Mouse (Mus musculus): Measurements from ENCODE around the gene Vwa3b. TPM values are rescaled to one million over a fixed set of nuclear protein-coding genes. Genes with fewer than 3 reads are reported as not detected.

The Vwa3b gene
- polyA plus RNA-seq, 1 experiment from 2014 or later, result 0.80 TPM

DNA sequence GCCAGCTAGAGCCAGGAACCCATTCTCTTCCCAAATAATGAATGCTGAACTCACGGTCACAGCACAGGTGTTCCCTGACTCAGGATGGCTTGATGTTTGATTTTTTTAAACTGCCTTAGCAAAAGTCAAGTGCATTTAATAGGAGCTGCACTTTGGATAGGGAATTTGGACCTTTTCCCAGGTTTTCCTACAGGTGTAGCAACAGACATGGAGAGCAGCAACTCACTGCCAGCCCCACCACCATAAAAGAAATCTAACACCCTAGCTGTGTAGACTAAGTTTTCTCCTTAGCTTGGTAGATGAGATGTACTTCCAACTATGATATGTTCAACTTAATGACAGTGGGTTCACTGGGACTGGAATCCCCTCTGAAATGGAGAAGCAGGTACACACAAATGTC, 1.0 kb upstream of the Vwa3b start:
- no peak for DNase-seq (ENCODE audit: low spot score)

DNA sequence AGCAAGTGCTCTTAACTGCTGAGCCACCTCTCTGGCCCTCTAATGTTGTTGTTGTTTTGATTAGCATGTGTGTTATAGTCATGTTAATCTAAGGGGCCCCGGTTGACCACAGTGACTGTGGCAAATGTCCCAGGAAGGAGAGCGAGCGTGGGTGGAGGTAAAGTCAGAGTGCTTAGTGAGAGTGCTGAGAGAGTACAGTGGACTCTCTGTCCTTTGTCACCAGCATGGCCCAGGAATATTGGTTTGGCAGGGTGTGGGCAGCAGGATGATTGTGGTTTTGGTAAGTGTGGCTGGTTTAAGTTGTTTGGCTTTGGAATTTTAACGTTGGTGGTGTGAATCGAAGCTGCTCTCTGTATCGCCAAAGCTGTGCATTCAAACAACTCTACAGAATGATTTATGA, 470 bp downstream of the Vwa3b start:
- ATAC-seq (ENCODE audit: low FRiP score), result no peak

More for the DNA sequence above, 1.0 kb upstream of the Vwa3b start:
- Histone ChIP-seq H3K4me3 (ENCODE audit: low read depth, low read length) (no peak overlapping the region), H3K4me2 (replicated peaks; ENCODE audit: low read depth, low read length) (no peak overlapping the region), H3K27me3 (ENCODE audit: control insufficient read depth, insufficient read depth, low read length) (no peaks in the 10 kb centered on the region), H3K27ac (ENCODE audit: low read depth, low read length) (no peak overlapping the region), H3K9ac (ENCODE audit: low read depth, low read length) (no peak overlapping the region), H3K36me3 (ENCODE audit: control insufficient read depth, insufficient read depth, low read length) (no peaks in the 10 kb centered on the region), H3K4me1 (replicated peaks; ENCODE audit: control insufficient read depth, insufficient read depth, low read length) (no peaks in the 10 kb centered on the region), H3K9me3 (ENCODE audit: control insufficient read depth, low read length) (no peaks in the 10 kb centered on the region)
- 100% methylated on average over 1 of the region's 1 CpGs for WGBS
- no peak for ATAC-seq (ENCODE audit: low FRiP score)

DNA sequence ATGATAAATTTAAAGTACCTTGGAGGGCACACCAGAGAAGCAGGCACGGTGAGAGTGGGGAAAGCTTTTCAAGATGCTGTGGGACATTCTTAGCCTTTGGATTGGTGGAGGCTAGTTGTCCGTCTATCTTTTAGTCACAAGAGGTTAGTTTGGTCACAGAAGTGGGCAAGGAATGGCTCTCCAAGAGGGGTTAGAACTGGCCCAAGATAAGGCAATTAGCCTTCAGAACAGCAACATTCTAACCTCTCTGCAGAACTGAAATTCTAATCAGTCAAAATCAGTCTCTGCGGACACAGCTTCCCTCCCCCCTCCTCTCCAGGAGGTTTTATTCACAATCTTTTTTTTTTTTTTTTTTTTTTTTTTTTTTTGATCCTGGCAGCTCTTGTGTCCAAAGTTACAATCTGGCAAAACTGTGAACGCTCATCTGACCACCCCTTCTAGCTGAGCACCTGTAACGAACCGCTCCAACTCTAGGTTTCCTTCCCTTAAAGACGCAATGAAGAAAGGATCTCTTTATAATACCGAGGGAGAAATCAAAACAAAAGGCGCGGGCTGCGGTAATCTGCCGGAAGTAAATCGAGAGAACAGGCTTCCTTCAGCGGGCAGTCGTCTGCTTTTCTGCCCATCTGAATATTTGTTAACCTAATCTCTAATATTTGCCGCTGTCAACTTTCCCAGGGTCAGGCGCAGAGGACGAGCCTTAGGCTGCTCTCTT, 2.2 kb downstream of the Vwa3b start:
- no peaks in the 10 kb centered on the region for H3K27me3 ChIP-seq (ENCODE audit: control insufficient read depth, insufficient read depth, low read length)
- H3K36me3 ChIP-seq (ENCODE audit: control insufficient read depth, insufficient read depth, low read length), result no peaks in the 10 kb centered on the region
- H3K4me1 ChIP-seq (replicated peaks; ENCODE audit: control insufficient read depth, insufficient read depth, low read length), result no peaks in the 10 kb centered on the region
- peak overlapping the region; percentile 47 for H3K9ac ChIP-seq (ENCODE audit: low read depth, low read length)
- DNase-seq (ENCODE audit: low spot score) (peak; percentile 14), ATAC-seq (ENCODE audit: low FRiP score) (peak; percentile 26; the same call in 1 of the 2 replicates)
- no peaks in the 10 kb centered on the region for H3K9me3 ChIP-seq (ENCODE audit: control insufficient read depth, low read length)
- no peak overlapping the region for H3K27ac ChIP-seq (ENCODE audit: low read depth, low read length)
- 8% methylated on average over 18 of the region's 18 CpGs for WGBS
- H3K4me2 ChIP-seq (replicated peaks; ENCODE audit: low read depth, low read length), result peak overlapping the region; percentile 80
- peak overlapping the region; percentile 47 for H3K4me3 ChIP-seq (ENCODE audit: low read depth, low read length)

More for the DNA sequence above, 470 bp downstream of the Vwa3b start:
- Histone ChIP-seq H3K36me3 (ENCODE audit: control insufficient read depth, insufficient read depth, low read length) (no peaks in the 10 kb centered on the region), H3K27ac (ENCODE audit: low read depth, low read length) (no peak overlapping the region), H3K4me2 (replicated peaks; ENCODE audit: low read depth, low read length) (no peak overlapping the region), H3K9ac (ENCODE audit: low read depth, low read length) (no peak overlapping the region), H3K9me3 (ENCODE audit: control insufficient read depth, low read length) (no peaks in the 10 kb centered on the region), H3K4me1 (replicated peaks; ENCODE audit: control insufficient read depth, insufficient read depth, low read length) (no peaks in the 10 kb centered on the region), H3K27me3 (ENCODE audit: control insufficient read depth, insufficient read depth, low read length) (no peaks in the 10 kb centered on the region), H3K4me3 (ENCODE audit: low read depth, low read length) (no peak overlapping the region)
- WGBS, result 75% methylated on average over 6 of the region's 6 CpGs
- no peak for DNase-seq (ENCODE audit: low spot score)

DNA sequence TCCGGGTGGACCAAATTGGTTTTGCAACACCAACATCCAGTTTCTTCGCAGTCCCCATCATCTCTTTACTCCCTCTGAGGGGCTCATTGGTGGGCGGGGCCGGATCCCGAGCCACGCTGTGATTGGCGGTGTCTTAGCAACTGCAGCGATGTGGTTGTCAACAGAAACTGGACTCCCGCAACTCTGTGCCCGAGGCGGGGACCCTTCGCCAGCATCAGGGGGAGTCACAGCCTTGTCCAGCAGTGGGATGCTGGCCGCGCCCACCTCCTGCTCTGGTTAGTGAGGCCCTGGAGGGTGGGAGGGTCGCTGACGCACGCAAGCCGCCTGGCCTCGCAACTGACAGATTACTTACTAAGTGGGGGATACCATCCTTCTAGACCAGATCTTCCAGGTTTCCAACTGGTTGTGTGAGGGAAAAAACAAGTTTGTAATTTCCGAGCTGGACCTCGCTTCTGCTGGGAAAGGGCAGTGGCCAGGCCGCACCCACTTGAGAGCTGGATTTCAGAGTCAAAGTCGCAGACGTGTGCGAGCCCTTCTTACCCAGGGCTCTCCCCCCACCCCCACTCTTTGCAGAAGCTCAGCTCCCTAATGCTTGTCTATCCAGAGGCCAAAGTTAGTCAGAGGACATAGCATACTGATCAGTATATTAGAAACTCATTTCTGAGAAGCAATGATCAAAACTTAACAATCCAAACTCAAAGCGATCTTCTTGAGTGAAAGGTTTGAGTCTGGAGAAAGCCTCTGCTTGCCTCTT, 2.9 kb downstream of the Vwa3b start:
- Histone ChIP-seq H3K9ac (ENCODE audit: low read depth, low read length) (peak overlapping the region; percentile 47), H3K4me1 (replicated peaks; ENCODE audit: control insufficient read depth, insufficient read depth, low read length) (no peaks in the 10 kb centered on the region), H3K36me3 (ENCODE audit: control insufficient read depth, insufficient read depth, low read length) (no peaks in the 10 kb centered on the region), H3K27me3 (ENCODE audit: control insufficient read depth, insufficient read depth, low read length) (no peaks in the 10 kb centered on the region), H3K4me2 (replicated peaks; ENCODE audit: low read depth, low read length) (peak overlapping the region; percentile 80), H3K27ac (ENCODE audit: low read depth, low read length) (no peak overlapping the region; the same call in 1 of the 2 replicates), H3K4me3 (ENCODE audit: low read depth, low read length) (peak overlapping the region; percentile 47), H3K9me3 (ENCODE audit: control insufficient read depth, low read length) (no peaks in the 10 kb centered on the region)
- 3% methylated on average over 26 of the region's 26 CpGs for whole genome bisulfite sequencing
- ATAC-seq (ENCODE audit: low FRiP score), result peak; percentile 97
- peak; percentile 92 for DNase-seq (ENCODE audit: low spot score)

DNA sequence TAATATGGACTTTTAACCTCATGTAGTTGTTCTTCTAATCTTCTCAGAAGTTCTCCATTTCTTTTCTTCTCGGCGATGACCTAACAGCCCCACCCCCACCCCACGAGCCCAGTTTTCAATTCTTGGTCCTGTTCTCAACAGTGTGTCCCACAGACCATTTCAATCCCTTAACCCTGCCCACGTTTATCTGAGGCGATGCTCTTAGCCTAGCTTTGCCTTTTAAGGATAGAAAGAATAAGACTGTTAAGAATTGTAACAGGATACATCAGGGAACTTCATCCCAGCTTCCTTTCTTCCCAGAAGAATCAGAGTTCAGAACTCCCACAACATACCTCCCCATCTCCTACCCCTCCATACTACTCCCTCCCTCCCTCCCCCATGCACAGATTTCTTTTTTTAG, 3.5 kb downstream of the Vwa3b start:
- Histone ChIP-seq H3K4me1 (replicated peaks; ENCODE audit: control insufficient read depth, insufficient read depth, low read length) (no peaks in the 10 kb centered on the region), H3K4me3 (ENCODE audit: low read depth, low read length) (no peak overlapping the region), H3K36me3 (ENCODE audit: control insufficient read depth, insufficient read depth, low read length) (no peaks in the 10 kb centered on the region), H3K9ac (ENCODE audit: low read depth, low read length) (no peak overlapping the region), H3K9me3 (ENCODE audit: control insufficient read depth, low read length) (no peaks in the 10 kb centered on the region), H3K4me2 (replicated peaks; ENCODE audit: low read depth, low read length) (no peak overlapping the region), H3K27me3 (ENCODE audit: control insufficient read depth, insufficient read depth, low read length) (no peaks in the 10 kb centered on the region), H3K27ac (ENCODE audit: low read depth, low read length) (no peak overlapping the region)
- 51% methylated on average over 5 of the region's 5 CpGs for WGBS
- DNase-seq (ENCODE audit: low spot score), result no peak
- no peak for ATAC-seq (ENCODE audit: low FRiP score)

DNA sequence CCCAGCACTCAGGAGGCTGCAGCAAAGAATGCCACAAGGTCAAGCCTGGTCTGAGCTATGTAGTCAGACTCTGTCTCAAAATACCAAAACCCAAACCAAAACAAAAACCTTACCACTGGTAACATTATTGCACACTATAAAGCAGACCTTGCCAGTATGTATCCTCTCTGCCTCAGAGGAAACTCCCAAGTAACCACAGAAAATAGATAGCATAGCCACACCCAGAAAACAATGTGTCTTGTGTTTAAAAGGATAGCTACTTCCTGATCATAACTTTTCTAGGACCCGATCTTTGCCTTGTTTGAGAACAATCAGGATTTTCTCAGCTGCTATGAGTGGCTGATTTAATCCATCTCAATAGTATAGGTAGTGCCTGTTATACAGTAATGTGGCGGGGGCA, 4.3 kb downstream of the Vwa3b start:
- 84% methylated on average over 2 of the region's 2 CpGs for WGBS
- H3K4me3 ChIP-seq (ENCODE audit: low read depth, low read length), result no peak overlapping the region
- no peak overlapping the region for H3K9ac ChIP-seq (ENCODE audit: low read depth, low read length)
- no peaks in the 10 kb centered on the region for H3K36me3 ChIP-seq (ENCODE audit: control insufficient read depth, insufficient read depth, low read length)
- no peaks in the 10 kb centered on the region for H3K27me3 ChIP-seq (ENCODE audit: control insufficient read depth, insufficient read depth, low read length)
- no peak for DNase-seq (ENCODE audit: low spot score)
- H3K4me1 ChIP-seq (replicated peaks; ENCODE audit: control insufficient read depth, insufficient read depth, low read length), result no peaks in the 10 kb centered on the region
- H3K4me2 ChIP-seq (replicated peaks; ENCODE audit: low read depth, low read length), result no peak overlapping the region
- no peak for ATAC-seq (ENCODE audit: low FRiP score)
- no peaks in the 10 kb centered on the region for H3K9me3 ChIP-seq (ENCODE audit: control insufficient read depth, low read length)
- no peak overlapping the region for H3K27ac ChIP-seq (ENCODE audit: low read depth, low read length)

DNA sequence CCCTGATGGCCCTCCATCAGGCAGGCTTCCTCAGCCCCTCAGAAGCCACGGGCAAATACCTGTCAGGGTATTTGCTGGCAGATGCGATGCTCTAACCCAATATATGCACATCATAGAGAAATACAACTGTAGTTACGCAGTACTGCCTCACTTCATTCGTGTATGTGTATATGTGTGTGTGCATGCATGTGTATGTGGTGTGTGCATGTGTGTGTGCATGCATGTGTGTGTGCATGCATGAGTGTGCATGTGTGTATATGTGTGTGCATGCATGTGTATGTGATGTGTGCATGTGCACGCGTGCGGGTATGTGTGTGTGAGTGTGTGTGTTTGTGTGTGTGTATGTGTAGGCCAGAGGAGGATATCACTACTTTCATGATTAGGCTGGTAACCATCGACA, 9.5 kb downstream of the Vwa3b start:
- no peak for DNase-seq (ENCODE audit: low spot score)
- no peak for ATAC-seq (ENCODE audit: low FRiP score)
- Histone ChIP-seq H3K4me2 (replicated peaks; ENCODE audit: low read depth, low read length) (no peak overlapping the region), H3K9ac (ENCODE audit: low read depth, low read length) (no peak overlapping the region), H3K4me1 (replicated peaks; ENCODE audit: control insufficient read depth, insufficient read depth, low read length) (no peaks in the 10 kb centered on the region), H3K27ac (ENCODE audit: low read depth, low read length) (no peak overlapping the region), H3K27me3 (ENCODE audit: control insufficient read depth, insufficient read depth, low read length) (no peaks in the 10 kb centered on the region), H3K36me3 (ENCODE audit: control insufficient read depth, insufficient read depth, low read length) (no peaks in the 10 kb centered on the region), H3K4me3 (ENCODE audit: low read depth, low read length) (no peak overlapping the region), H3K9me3 (ENCODE audit: control insufficient read depth, low read length) (no peaks in the 10 kb centered on the region)
- 89% methylated on average over 8 of the region's 8 CpGs for WGBS

DNA sequence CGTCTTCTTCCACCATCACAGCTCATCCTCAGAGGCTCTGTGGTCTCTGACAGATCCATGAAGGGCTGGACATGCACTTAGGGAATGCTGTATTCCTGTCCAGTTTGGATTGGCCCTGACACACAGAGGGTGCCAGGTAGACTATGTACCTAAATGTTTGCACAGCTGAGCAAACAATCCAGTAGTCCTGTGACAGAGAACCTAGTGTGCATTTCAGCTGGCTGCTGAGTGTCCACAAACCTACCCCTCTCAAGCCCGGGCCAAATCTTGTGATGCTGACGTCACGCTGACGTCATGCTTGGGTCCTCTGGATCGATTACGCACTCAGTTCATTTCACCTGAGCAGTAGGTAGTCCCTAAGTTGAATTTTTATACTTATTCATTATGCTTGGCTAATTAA, 14.7 kb downstream of the Vwa3b start:
- H3K4me3 ChIP-seq (ENCODE audit: low read depth, low read length), result no peak overlapping the region
- ATAC-seq (ENCODE audit: low FRiP score) (no peak), DNase-seq (ENCODE audit: low spot score) (no peak)
- no peaks in the 10 kb centered on the region for H3K27me3 ChIP-seq (ENCODE audit: control insufficient read depth, insufficient read depth, low read length)
- H3K4me2 ChIP-seq (replicated peaks; ENCODE audit: low read depth, low read length), result no peak overlapping the region
- no peaks in the 10 kb centered on the region for H3K4me1 ChIP-seq (replicated peaks; ENCODE audit: control insufficient read depth, insufficient read depth, low read length)
- 83% methylated on average over 7 of the region's 7 CpGs for WGBS
- H3K36me3 ChIP-seq (ENCODE audit: control insufficient read depth, insufficient read depth, low read length), result no peaks in the 10 kb centered on the region
- H3K9ac ChIP-seq (ENCODE audit: low read depth, low read length), result no peak overlapping the region
- H3K27ac ChIP-seq (ENCODE audit: low read depth, low read length), result no peak overlapping the region
- H3K9me3 ChIP-seq (ENCODE audit: control insufficient read depth, low read length), result no peaks in the 10 kb centered on the region

DNA sequence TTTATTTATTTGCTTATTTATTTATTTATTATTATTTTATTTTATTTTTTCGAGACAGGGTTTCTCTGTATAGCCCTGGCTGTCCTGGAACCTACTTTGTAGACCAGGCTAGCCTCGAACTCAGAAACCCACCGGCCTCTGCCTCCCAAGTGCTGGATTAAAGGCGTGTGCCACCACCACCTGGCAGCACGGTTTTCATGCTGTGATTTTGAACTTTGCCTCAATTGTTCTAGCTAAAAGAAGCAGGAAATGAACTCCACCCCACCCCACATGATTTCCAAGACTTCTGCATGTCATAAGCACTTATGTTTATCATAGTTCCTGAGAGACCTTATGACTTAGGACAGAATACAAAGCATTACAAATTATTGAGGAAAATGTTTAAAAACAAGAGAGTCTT, 15.5 kb downstream of the Vwa3b start:
- DNase-seq (ENCODE audit: low spot score), result no peak

More for the DNA sequence above, 15.5 kb downstream of the Vwa3b start:
- no peaks in the 10 kb centered on the region for H3K4me1 ChIP-seq (replicated peaks; ENCODE audit: control insufficient read depth, insufficient read depth, low read length)
- H3K36me3 ChIP-seq (ENCODE audit: control insufficient read depth, insufficient read depth, low read length), result no peaks in the 10 kb centered on the region
- 90% methylated on average over 5 of the region's 5 CpGs for WGBS
- H3K4me2 ChIP-seq (replicated peaks; ENCODE audit: low read depth, low read length), result no peak overlapping the region
- H3K9me3 ChIP-seq (ENCODE audit: control insufficient read depth, low read length), result no peaks in the 10 kb centered on the region
- H3K27me3 ChIP-seq (ENCODE audit: control insufficient read depth, insufficient read depth, low read length), result no peaks in the 10 kb centered on the region
- H3K9ac ChIP-seq (ENCODE audit: low read depth, low read length), result no peak overlapping the region
- no peak overlapping the region for H3K4me3 ChIP-seq (ENCODE audit: low read depth, low read length)
- H3K27ac ChIP-seq (ENCODE audit: low read depth, low read length), result no peak overlapping the region
- ATAC-seq (ENCODE audit: low FRiP score), result no peak
